Mouse (Mus musculus) adrenal gland, postnatal 36 days (tissue): ENCODE results near the gene Igf1. TPM values are rescaled to one million over a fixed set of nuclear protein-coding genes. Genes with fewer than 3 reads are reported as not detected.

ENCODE experiments used
- DNase-seq, 2 experiments: peaks; one replicate each; pipeline ENCODE4 v3.0.0; 2021; ENCODE audit warnings: mixed read lengths in 1 of 2
- total RNA-seq, 2 experiments: library from RNA; stranded (reverse); gene quantifications; 2 replicates each; pipeline ENCODE4 v1.2.3; 2021

Gene Igf1
- total RNA-seq, 2 experiments from 2014 or later: 18.0 to 52.1 TPM

- DNase-seq: no peak
Measured at GRCm38 (mm10) chr10:87897331-87897730, 39.3 kb downstream of the Igf1 start.

- no peak for DNase-seq
Measured at GRCm38 (mm10) chr10:87898826-87899225, 40.8 kb downstream of the Igf1 start.

- peak; percentile 11 to 34 for DNase-seq
Measured at GRCm38 (mm10) chr10:87901916-87902315, 43.9 kb downstream of the Igf1 start.

- DNase-seq: no peak
Measured at GRCm38 (mm10) chr10:87904324-87904723, 46.3 kb downstream of the Igf1 start.

- no peak for DNase-seq
Measured at GRCm38 (mm10) chr10:87905087-87905486, 47.0 kb downstream of the Igf1 start.

GRCm38 (mm10) chr10:87906121-87906520, 48.1 kb downstream of the Igf1 start:
- no peak for DNase-seq

- DNase-seq: no peak
Measured at GRCm38 (mm10) chr10:87906757-87907307, 48.8 kb downstream of the Igf1 start.

GRCm38 (mm10) chr10:87913852-87914251, 55.8 kb downstream of the Igf1 start:
- DNase-seq: no peak

- DNase-seq: no peak
Measured at GRCm38 (mm10) chr10:87914932-87915331, 56.9 kb downstream of the Igf1 start.

- DNase-seq: no peak
Measured at GRCm38 (mm10) chr10:87915782-87916181, 57.7 kb downstream of the Igf1 start.

- DNase-seq: no peak
Measured at GRCm38 (mm10) chr10:87922263-87922662, 64.2 kb downstream of the Igf1 start.

GRCm38 (mm10) chr10:87926564-87926963, 68.5 kb downstream of the Igf1 start:
- no peak for DNase-seq

- peak; percentile 61 to 64 for DNase-seq
Measured at GRCm38 (mm10) chr10:87927131-87927609, 69.1 kb downstream of the Igf1 start.

GRCm38 (mm10) chr10:87948192-87948591, 90.1 kb downstream of the Igf1 start:
- DNase-seq: no peak

- DNase-seq: peak in 1 of 2 experiments; percentile 44
Measured at GRCm38 (mm10) chr10:87971536-87971935, 113.5 kb downstream of the Igf1 start.

- DNase-seq: no peak
Measured at GRCm38 (mm10) chr10:87973911-87974631, 116.0 kb downstream of the Igf1 start.

- no peak for DNase-seq
Measured at GRCm38 (mm10) chr10:87985375-87985774, 127.3 kb downstream of the Igf1 start.

GRCm38 (mm10) chr10:87986201-87986600, 128.1 kb downstream of the Igf1 start:
- no peak for DNase-seq

Other genes with a start within 250 kb of the Igf1 start
- not detected for gene Pmch, start 232.8 kb downstream of the Igf1 start, total RNA-seq